Mouse (Mus musculus) heart, adult 2 months (tissue): ENCODE data around the gene Apobr. TPM values are rescaled to one million over a fixed set of nuclear protein-coding genes. Genes with fewer than 3 reads are reported as not detected.
A peak's percentile ranks its signal among the peaks of the same experiment; 100 is the strongest.

Experiments
- DNase-seq, 2 experiments: peaks; one replicate each; pipeline ENCODE4 v3.0.0; 2021
- H3K27ac ChIP-seq: fragments of 200-600 bp; 2 replicates; pipeline ENCODE4 v1.8.1; 2022
- H3K27me3 ChIP-seq: fragments of 200-500 bp; 2 replicates; pipeline ENCODE4 v1.6.1; 2012; ENCODE audit warnings: mild to moderate bottlenecking, low read length, inconsistent platforms, mixed read lengths; ENCODE audit not compliant: control insufficient read depth, insufficient read depth
- H3K36me3 ChIP-seq: fragments of 200-500 bp; 2 replicates; pipeline ENCODE4 v1.6.1; 2012; ENCODE audit warnings: low read length, inconsistent platforms; ENCODE audit not compliant: control insufficient read depth, insufficient read depth
- H3K4me1 ChIP-seq: fragments of 200-500 bp; 2 replicates; pipeline ENCODE4 v1.6.1; 2011; ENCODE audit warnings: low read length; ENCODE audit not compliant: control insufficient read depth, insufficient read depth
- H3K4me3 ChIP-seq: fragments of 200-600 bp; 2 replicates; pipeline ENCODE4 v1.8.1; 2022
- H3K79me2 ChIP-seq: fragments of 200-500 bp; replicated peaks from 2 replicates; pipeline ENCODE4 v1.6.1; 2012; ENCODE audit warnings: mild to moderate bottlenecking, inconsistent platforms, low read length, moderate library complexity, mixed read lengths; ENCODE audit not compliant: control insufficient read depth, insufficient read depth
- H3K9ac ChIP-seq: fragments of 200-500 bp; 2 replicates; pipeline ENCODE4 v1.6.1; 2012; ENCODE audit warnings: low read depth, mild to moderate bottlenecking, control low read depth, inconsistent platforms, low read length, mixed read lengths
- CTCF ChIP-seq: fragments of 200-600 bp; IDR thresholded peaks from 2 replicates; pipeline ENCODE4 v1.8.1; 2022; ENCODE audit warnings: antibody characterized with exemption, mild to moderate bottlenecking, moderate library complexity
- EP300 ChIP-seq: fragments of 200-500 bp; IDR thresholded peaks from 2 replicates; pipeline ENCODE4 v1.6.1; 2011; ENCODE audit warnings: low read depth, low read length, control low read depth; ENCODE audit not compliant: insufficient read depth
- POLR2A ChIP-seq: fragments of 200-500 bp; IDR thresholded peaks from 2 replicates; pipeline ENCODE4 v1.6.1; 2011; ENCODE audit warnings: mild to moderate bottlenecking, low read depth, low read length, control low read depth; ENCODE audit not compliant: insufficient read depth
- WGBS: fragments of 180-500 bp; shearing (Covaris S2); methylation state at CpG from one replicate; pipeline ENCODE4 v1.1.7; 2018; 5-methylcytosine and 5-hydroxymethylcytosine counted together
- intact Hi-C: fragments of 180-260 bp; cut with DNase I; formaldehyde crosslinking; loops from one replicate; pipeline ENCODE4 v1.15.1; 2025
- polyA plus RNA-seq: library from polyadenylated mRNA; depleted of rRNA; stranded (reverse); fragments of >200 nt; gene quantifications from 2 replicates; pipeline ENCODE4 v1.2.3, GENCODE M21; 2012
- total RNA-seq, 2 experiments: library from RNA; stranded (reverse); gene quantifications; 2 replicates each; pipeline ENCODE4 v1.2.3; 2021

Gene Apobr
- total and polyA plus RNA-seq, 3 experiments: 0.32 to 1.1 (median 0.39) TPM

GRCm38 (mm10) chr7:126625807-126626600, 41.3 kb downstream of the Apobr start:
- H3K27ac ChIP-seq: peak overlapping the region; percentile 73
- H3K79me2 ChIP-seq: no peaks in the 10 kb centered on the region
- H3K36me3 ChIP-seq: no peaks in the 10 kb centered on the region
- no peak overlapping the region for H3K9ac ChIP-seq
- 78% methylated on average over 3 of the region's 3 CpGs for WGBS
- peaks cover 9% of the 10 kb centered on the region for H3K4me1 ChIP-seq
- no peak for DNase-seq
- H3K27me3 ChIP-seq: no peaks in the 10 kb centered on the region
- intact Hi-C loops: no loop called here
- TF ChIP-seq POLR2A (no peak), CTCF (no peak), EP300 (no peak)
- no peak overlapping the region for H3K4me3 ChIP-seq

DNA sequence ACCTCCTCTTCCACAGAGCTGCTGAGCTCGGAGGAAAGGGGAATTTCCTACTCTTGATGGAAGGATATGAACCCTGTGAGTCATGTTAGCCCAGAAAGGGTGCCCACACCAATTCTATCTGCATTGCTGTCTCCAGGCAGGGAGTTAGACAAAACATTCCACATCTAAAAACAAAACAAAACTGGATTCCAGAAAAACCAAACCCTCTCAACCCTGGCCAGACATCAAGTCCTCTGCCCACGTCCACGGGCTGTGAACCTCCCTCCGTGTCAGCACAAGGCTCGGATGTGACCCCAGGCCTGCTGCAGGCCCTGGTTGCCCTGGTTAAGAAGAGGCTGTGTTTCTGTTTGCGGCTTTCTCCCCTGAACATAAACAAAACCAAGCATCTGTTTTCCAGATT, 43.4 kb downstream of the Apobr start:
- no peak overlapping the region for H3K4me3 ChIP-seq
- no peak overlapping the region for H3K9ac ChIP-seq
- no peaks in the 10 kb centered on the region for H3K36me3 ChIP-seq
- no peak overlapping the region; the same call in 1 of the 2 replicates for H3K27ac ChIP-seq
- TF ChIP-seq CTCF: no peak
- no peak for TF ChIP-seq POLR2A
- no peak for TF ChIP-seq EP300
- no peaks in the 10 kb centered on the region for H3K79me2 ChIP-seq
- intact Hi-C loops: no loop called here
- 52% methylated on average over 6 of the region's 6 CpGs for WGBS
- H3K4me1 ChIP-seq: peaks cover 7% of the 10 kb centered on the region
- no peaks in the 10 kb centered on the region for H3K27me3 ChIP-seq
- DNase-seq: no peak

DNA sequence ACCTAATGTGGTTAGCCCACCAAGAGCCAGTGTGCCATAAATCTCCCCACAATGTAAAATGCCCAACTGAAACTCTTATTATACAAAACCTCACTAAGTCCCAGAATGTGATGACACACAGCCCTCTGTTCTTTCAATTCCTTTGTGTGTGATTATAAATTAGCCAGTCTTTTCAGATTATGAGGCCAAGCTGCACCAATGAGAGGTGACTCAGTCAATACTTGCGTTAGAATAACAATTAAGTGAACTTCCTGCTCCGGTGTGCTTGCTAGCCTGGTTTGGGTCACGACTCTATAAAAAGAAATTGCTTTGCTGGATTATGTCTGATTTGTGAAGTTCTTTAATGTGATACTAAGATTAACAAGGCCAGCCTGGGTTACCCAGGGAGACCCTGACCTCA, 45.2 kb downstream of the Apobr start:
- H3K9ac ChIP-seq: no peak overlapping the region
- WGBS: 40% methylated on average over 3 of the region's 3 CpGs
- peaks cover 7% of the 10 kb centered on the region for H3K4me1 ChIP-seq
- H3K27me3 ChIP-seq: no peaks in the 10 kb centered on the region
- no peaks in the 10 kb centered on the region for H3K79me2 ChIP-seq
- no peak overlapping the region for H3K27ac ChIP-seq
- TF ChIP-seq EP300 (no peak), POLR2A (no peak), CTCF (no peak)
- H3K36me3 ChIP-seq: no peaks in the 10 kb centered on the region
- no peak for DNase-seq
- intact Hi-C loops: no loop called here
- H3K4me3 ChIP-seq: no peak overlapping the region

DNA sequence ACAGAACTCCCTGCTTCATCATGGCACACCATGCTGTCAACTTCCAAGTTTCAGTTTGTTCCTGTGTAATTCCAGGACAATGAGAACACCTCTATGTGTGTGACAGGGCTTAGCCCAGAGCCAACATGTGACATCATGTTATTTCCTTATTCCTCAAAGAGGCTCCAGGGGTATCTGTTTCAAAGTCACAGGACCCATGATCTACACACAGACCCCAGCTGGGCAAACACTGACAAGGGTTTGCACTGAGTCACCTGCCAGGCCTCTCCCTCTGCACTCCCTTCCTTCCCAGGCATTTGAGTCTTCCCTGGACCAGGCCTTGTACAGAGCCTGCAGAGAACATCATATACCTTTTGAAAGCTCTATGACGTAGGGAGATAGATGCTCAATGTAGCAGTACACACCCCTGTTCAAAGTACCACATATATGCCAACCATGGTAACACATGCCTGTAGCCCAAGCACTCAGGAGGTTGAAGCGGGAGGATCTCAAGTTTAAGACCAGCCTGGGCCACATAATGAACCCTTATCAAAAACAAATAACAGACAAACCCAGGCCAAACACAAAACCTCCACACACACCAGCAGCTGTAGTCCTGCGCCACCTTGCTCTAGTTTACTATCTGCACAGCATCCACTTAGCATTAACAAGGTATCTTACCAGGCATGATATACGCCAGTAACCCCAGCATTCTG, 46.2 kb downstream of the Apobr start, which contains the start of gene Nupr1:
Gene Nupr1 (minus strand): TSS at position 38 of the 695 bp plus-strand sequence.
- Histone ChIP-seq H3K27me3 (no peaks in the 10 kb centered on the region), H3K4me3 (no peak within 1 kb of the TSS), H3K36me3 (no peaks in the 10 kb centered on the region), H3K4me1 (peaks cover 3% of the 10 kb centered on the region), H3K9ac (no peak within 1 kb of the TSS), H3K27ac (no peak within 1 kb of the TSS), H3K79me2 (no peaks in the 10 kb centered on the region)
- no peak for DNase-seq
- intact Hi-C loops: no loop called here
- 95% methylated on average over 4 of the region's 4 CpGs for WGBS
- TF ChIP-seq CTCF (no peak), EP300 (no peak), POLR2A (no peak)

DNA sequence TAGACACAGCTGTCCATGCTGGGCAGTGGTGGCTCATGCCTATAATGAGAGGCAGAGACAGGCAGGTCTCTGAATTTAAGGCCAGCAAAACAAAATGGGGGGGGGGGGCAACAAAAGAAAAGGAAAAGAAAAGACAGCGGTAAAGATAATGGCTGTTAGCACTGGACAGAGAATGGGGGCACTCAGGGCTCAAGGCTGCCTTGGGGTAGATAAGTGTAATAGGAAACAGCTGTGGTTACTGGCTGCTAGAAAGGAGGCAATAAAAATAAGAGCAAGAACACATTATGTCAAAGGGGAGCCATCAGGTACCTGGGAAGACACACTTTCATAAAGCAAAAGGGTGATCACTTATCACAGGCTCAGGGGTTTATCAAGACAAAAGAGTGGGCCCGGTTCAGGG, 47.7 kb downstream of the Apobr start:
- no peak for TF ChIP-seq CTCF
- no peak for TF ChIP-seq EP300
- no peak for TF ChIP-seq POLR2A

DNA sequence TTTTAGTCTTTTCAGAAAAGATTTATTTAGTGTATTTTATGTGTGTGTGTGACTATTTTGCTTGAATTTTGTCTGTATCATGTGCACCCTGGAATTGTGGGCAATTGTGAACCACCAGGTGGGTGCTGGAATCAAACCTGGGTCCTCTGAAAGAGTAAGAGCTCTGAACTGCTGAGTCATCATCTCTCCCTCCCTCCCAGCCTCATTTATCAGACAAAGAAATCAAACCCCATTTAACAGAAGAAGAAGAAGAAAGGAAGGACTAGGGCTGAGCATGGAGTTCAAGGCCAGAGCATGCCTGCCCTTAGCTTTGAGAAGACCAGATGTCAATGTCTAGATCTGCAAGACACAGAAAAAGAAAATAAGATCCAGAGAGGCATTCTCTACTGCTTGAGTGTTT, 50.6 kb downstream of the Apobr start:
- Histone ChIP-seq H3K79me2 (no peaks in the 10 kb centered on the region), H3K27me3 (no peaks in the 10 kb centered on the region), H3K4me3 (no peak overlapping the region), H3K27ac (no peak overlapping the region), H3K36me3 (no peaks in the 10 kb centered on the region), H3K9ac (no peak overlapping the region), H3K4me1 (no peaks in the 10 kb centered on the region)
- no peak for DNase-seq
- TF ChIP-seq CTCF: no peak
- no peak for TF ChIP-seq EP300
- TF ChIP-seq POLR2A: no peak
- intact Hi-C loops: loop anchor here (5.0 kb wide), 2 partner anchors 153 to 233 kb away; no protein-coding TSS in a partner anchor

More for the DNA sequence above, 47.7 kb downstream of the Apobr start:
- intact Hi-C loops: no loop called here
- Histone ChIP-seq H3K27ac (no peak overlapping the region), H3K36me3 (no peaks in the 10 kb centered on the region), H3K27me3 (no peaks in the 10 kb centered on the region), H3K9ac (no peak overlapping the region), H3K4me1 (peaks cover 2% of the 10 kb centered on the region), H3K79me2 (no peaks in the 10 kb centered on the region), H3K4me3 (no peak overlapping the region)
- 46% methylated on average over 2 of the region's 2 CpGs for whole genome bisulfite sequencing
- no peak for DNase-seq
